Mouse (Mus musculus): ENCODE results near the gene Map2k6. TPM values are rescaled to one million over a fixed set of nuclear protein-coding genes. Genes with fewer than 3 reads are reported as not detected.
A peak's percentile ranks its signal among the peaks of the same experiment; 100 is the strongest.

The Map2k6 gene
- total and polyA plus RNA-seq, 2 experiments: 2.0 to 22.5 TPM

GRCm38 (mm10) chr11:110435839-110436556 lies 37.1 kb downstream of the Map2k6 start:
- Histone ChIP-seq H3K4me1 (ENCODE audit: control insufficient read depth, insufficient read depth, low read length) (no peaks in the 10 kb centered on the region), H3K79me2 (ENCODE audit: control insufficient read depth, insufficient read depth, low read length) (no peaks in the 10 kb centered on the region), H3K4me3 (ENCODE audit: insufficient read depth, low read depth, low read length) (no peak overlapping the region), H3K27me3 (ENCODE audit: control insufficient read depth, insufficient read depth, low read length) (no peaks in the 10 kb centered on the region), H3K36me3 (ENCODE audit: control insufficient read depth, insufficient read depth, low read length) (no peaks in the 10 kb centered on the region), H3K27ac (replicated peaks; ENCODE audit: insufficient read depth, low read depth, low read length) (no peak overlapping the region), H3K9ac (ENCODE audit: low read depth, low read length) (no peak overlapping the region)
- TF ChIP-seq POLR2A (IDR thresholded peaks at IDR 0.05; ENCODE audit: extremely low read depth, insufficient read depth, low read length) (no peak), CTCF (IDR thresholded peaks at IDR 0.05; ENCODE audit: low read depth, low read length) (no peak)
- DNase-seq (ENCODE audit: extremely low read depth, low read depth, low spot score): no peak
- 92% methylated on average over 8 of the region's 8 CpGs for WGBS

- DNase-seq (ENCODE audit: extremely low read depth, low read depth, low spot score): no peak
- Histone ChIP-seq H3K79me2 (ENCODE audit: control insufficient read depth, insufficient read depth, low read length) (no peaks in the 10 kb centered on the region), H3K27me3 (ENCODE audit: control insufficient read depth, insufficient read depth, low read length) (no peaks in the 10 kb centered on the region), H3K9ac (ENCODE audit: low read depth, low read length) (no peak overlapping the region), H3K4me1 (ENCODE audit: control insufficient read depth, insufficient read depth, low read length) (no peaks in the 10 kb centered on the region), H3K4me3 (ENCODE audit: insufficient read depth, low read depth, low read length) (no peak overlapping the region), H3K36me3 (ENCODE audit: control insufficient read depth, insufficient read depth, low read length) (no peaks in the 10 kb centered on the region), H3K27ac (replicated peaks; ENCODE audit: insufficient read depth, low read depth, low read length) (no peak overlapping the region)
- TF ChIP-seq CTCF (IDR thresholded peaks at IDR 0.05; ENCODE audit: low read depth, low read length) (no peak), POLR2A (IDR thresholded peaks at IDR 0.05; ENCODE audit: extremely low read depth, insufficient read depth, low read length) (no peak)
- 92% methylated on average over 12 of the region's 12 CpGs for WGBS
Observed at GRCm38 (mm10) chr11:110436998-110437397, 38.1 kb downstream of the Map2k6 start.

- H3K27ac ChIP-seq (replicated peaks; ENCODE audit: insufficient read depth, low read depth, low read length): no peak overlapping the region
- no peaks in the 10 kb centered on the region for H3K79me2 ChIP-seq (ENCODE audit: control insufficient read depth, insufficient read depth, low read length)
- no peak overlapping the region for H3K4me3 ChIP-seq (ENCODE audit: insufficient read depth, low read depth, low read length)
- 98% methylated on average over 3 of the region's 3 CpGs for WGBS
- TF ChIP-seq CTCF (IDR thresholded peaks at IDR 0.05; ENCODE audit: low read depth, low read length) (no peak), POLR2A (IDR thresholded peaks at IDR 0.05; ENCODE audit: extremely low read depth, insufficient read depth, low read length) (no peak)
- no peak overlapping the region for H3K9ac ChIP-seq (ENCODE audit: low read depth, low read length)
- no peaks in the 10 kb centered on the region for H3K36me3 ChIP-seq (ENCODE audit: control insufficient read depth, insufficient read depth, low read length)
- 0 out of 2 replicates have a peak, but pooled peaks cover 2% of the 10 kb centered on the region for H3K4me1 ChIP-seq (ENCODE audit: control insufficient read depth, insufficient read depth, low read length)
- no peaks in the 10 kb centered on the region for H3K27me3 ChIP-seq (ENCODE audit: control insufficient read depth, insufficient read depth, low read length)
- no peak for DNase-seq (ENCODE audit: extremely low read depth, low read depth, low spot score)
Observed at GRCm38 (mm10) chr11:110438135-110438534, 39.2 kb downstream of the Map2k6 start.

- TF ChIP-seq CTCF (IDR thresholded peaks at IDR 0.05; ENCODE audit: low read depth, low read length): no peak
- no peak for TF ChIP-seq POLR2A (IDR thresholded peaks at IDR 0.05; ENCODE audit: extremely low read depth, insufficient read depth, low read length)
- H3K4me3 ChIP-seq (ENCODE audit: insufficient read depth, low read depth, low read length): no peak overlapping the region
- H3K4me1 ChIP-seq (ENCODE audit: control insufficient read depth, insufficient read depth, low read length): 0 out of 2 replicates have a peak, but pooled peaks cover 2% of the 10 kb centered on the region
- WGBS: 81% methylated on average over 4 of the region's 4 CpGs
- DNase-seq (ENCODE audit: extremely low read depth, low read depth, low spot score): no peak
- H3K79me2 ChIP-seq (ENCODE audit: control insufficient read depth, insufficient read depth, low read length): no peaks in the 10 kb centered on the region
- H3K36me3 ChIP-seq (ENCODE audit: control insufficient read depth, insufficient read depth, low read length): no peaks in the 10 kb centered on the region
- no peak overlapping the region for H3K9ac ChIP-seq (ENCODE audit: low read depth, low read length)
- no peaks in the 10 kb centered on the region for H3K27me3 ChIP-seq (ENCODE audit: control insufficient read depth, insufficient read depth, low read length)
- no peak overlapping the region for H3K27ac ChIP-seq (replicated peaks; ENCODE audit: insufficient read depth, low read depth, low read length)
Observed at GRCm38 (mm10) chr11:110438700-110439296, 39.9 kb downstream of the Map2k6 start.

GRCm38 (mm10) chr11:110439354-110439753 lies 40.4 kb downstream of the Map2k6 start:
- H3K4me1 ChIP-seq (ENCODE audit: control insufficient read depth, insufficient read depth, low read length): peaks cover 4% of the 10 kb centered on the region; the same call in 1 of the 2 replicates
- H3K4me3 ChIP-seq (ENCODE audit: insufficient read depth, low read depth, low read length): no peak overlapping the region
- WGBS: 81% methylated on average over 7 of the region's 7 CpGs
- H3K27ac ChIP-seq (replicated peaks; ENCODE audit: insufficient read depth, low read depth, low read length): no peak overlapping the region
- H3K27me3 ChIP-seq (ENCODE audit: control insufficient read depth, insufficient read depth, low read length): no peaks in the 10 kb centered on the region
- no peak overlapping the region for H3K9ac ChIP-seq (ENCODE audit: low read depth, low read length)
- H3K79me2 ChIP-seq (ENCODE audit: control insufficient read depth, insufficient read depth, low read length): no peaks in the 10 kb centered on the region
- H3K36me3 ChIP-seq (ENCODE audit: control insufficient read depth, insufficient read depth, low read length): no peaks in the 10 kb centered on the region
- TF ChIP-seq POLR2A (IDR thresholded peaks at IDR 0.05; ENCODE audit: extremely low read depth, insufficient read depth, low read length) (no peak), CTCF (IDR thresholded peaks at IDR 0.05; ENCODE audit: low read depth, low read length) (no peak)
- DNase-seq (ENCODE audit: extremely low read depth, low read depth, low spot score): no peak

- Histone ChIP-seq H3K4me1 (ENCODE audit: control insufficient read depth, insufficient read depth, low read length) (peaks cover 11% of the 10 kb centered on the region), H3K27me3 (ENCODE audit: control insufficient read depth, insufficient read depth, low read length) (no peaks in the 10 kb centered on the region), H3K9ac (ENCODE audit: low read depth, low read length) (no peak overlapping the region), H3K4me3 (ENCODE audit: insufficient read depth, low read depth, low read length) (no peak overlapping the region), H3K27ac (replicated peaks; ENCODE audit: insufficient read depth, low read depth, low read length) (peak overlapping the region; percentile 50), H3K79me2 (ENCODE audit: control insufficient read depth, insufficient read depth, low read length) (no peaks in the 10 kb centered on the region), H3K36me3 (ENCODE audit: control insufficient read depth, insufficient read depth, low read length) (no peaks in the 10 kb centered on the region)
- no peak for TF ChIP-seq CTCF (IDR thresholded peaks at IDR 0.05; ENCODE audit: low read depth, low read length)
- TF ChIP-seq POLR2A (IDR thresholded peaks at IDR 0.05; ENCODE audit: extremely low read depth, insufficient read depth, low read length): no peak
- 24% methylated on average over 6 of the region's 6 CpGs for WGBS
- peak; percentile 92 for DNase-seq (ENCODE audit: extremely low read depth, low read depth, low spot score)
Observed at GRCm38 (mm10) chr11:110444576-110444975, 45.7 kb downstream of the Map2k6 start.

Data from liver, adult 2 months (tissue).